Mouse (Mus musculus): ENCODE data around the gene Uhrf1bp1. TPM values are rescaled to one million over a fixed set of nuclear protein-coding genes. Genes with fewer than 3 reads are reported as not detected.

Gene Uhrf1bp1
- total and polyA plus RNA-seq, 3 experiments, result 8.5 to 31.5 (median 21.0) TPM

DNA sequence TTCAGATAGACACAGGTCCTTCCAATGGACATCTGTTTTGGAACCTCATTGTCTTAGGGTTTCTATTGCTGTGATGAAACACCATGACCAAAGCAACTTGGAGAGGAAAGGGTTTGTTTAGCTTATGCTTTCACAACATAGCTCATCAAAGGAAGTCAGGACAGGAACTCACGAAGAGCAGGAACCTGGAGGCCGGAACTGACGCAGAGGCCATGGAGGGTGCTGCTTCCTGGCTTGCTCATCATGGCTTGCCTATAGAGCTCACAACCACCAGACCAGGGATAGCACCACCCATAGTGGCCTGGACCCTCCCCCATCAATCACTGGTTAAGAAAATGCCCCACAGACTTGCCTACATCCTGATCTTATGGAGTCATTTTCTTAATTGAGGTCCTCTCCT, 78.8 kb downstream of the Uhrf1bp1 start:
- TF ChIP-seq GATA2 (IDR thresholded peaks at IDR 0.05; ENCODE audit: borderline replicate concordance, low read depth, low read length), result no peak
- TF ChIP-seq GATA1 (IDR thresholded peaks at IDR 0.05; ENCODE audit: borderline replicate concordance, low read length), result no peak
- no peak for TF ChIP-seq TAL1 (conservative IDR thresholded peaks at IDR 0.05; ENCODE audit: low read depth, low read length)
- TF ChIP-seq POLR2AphosphoS5 (IDR thresholded peaks at IDR 0.05; ENCODE audit: insufficient replicate concordance, low read depth, low read length), result no peak
- TF ChIP-seq CTCF (IDR thresholded peaks at IDR 0.05; ENCODE audit: low read depth, low read length), result no peak
- no peak overlapping the region for H3K4me3 ChIP-seq (ENCODE audit: low read depth, low read length)
- H3K36me3 ChIP-seq (replicated peaks), result peaks cover 21% of the 10 kb centered on the region
- H3K27me3 ChIP-seq (ENCODE audit: insufficient read depth, low read length), result no peaks in the 10 kb centered on the region
- DNase-seq (ENCODE audit: low spot score), result no peak
- ATAC-seq (ENCODE audit: extremely low read depth, insufficient number of reproducible peaks, low FRiP score, poor library complexity, severe bottlenecking), result no peak
- H3K4me1 ChIP-seq (ENCODE audit: insufficient read depth, low read depth, low read length), result 0 out of 2 replicates have a peak, but pooled peaks cover 4% of the 10 kb centered on the region
- no peaks in the 10 kb centered on the region for H3K9me3 ChIP-seq (replicated peaks)

GRCm38 (mm10) chr17:27937054-27937615, 80.9 kb downstream of the Uhrf1bp1 start:
- DNase-seq (ENCODE audit: low spot score) (no peak), ATAC-seq (ENCODE audit: extremely low read depth, insufficient number of reproducible peaks, low FRiP score, poor library complexity, severe bottlenecking) (no peak)
- Histone ChIP-seq H3K27me3 (ENCODE audit: insufficient read depth, low read length) (no peaks in the 10 kb centered on the region), H3K4me1 (ENCODE audit: insufficient read depth, low read depth, low read length) (0 out of 2 replicates have a peak, but pooled peaks cover 6% of the 10 kb centered on the region), H3K36me3 (replicated peaks) (peaks cover 20% of the 10 kb centered on the region), H3K4me3 (ENCODE audit: low read depth, low read length) (no peak overlapping the region), H3K9me3 (replicated peaks) (no peaks in the 10 kb centered on the region)
- TF ChIP-seq GATA1 (IDR thresholded peaks at IDR 0.05; ENCODE audit: borderline replicate concordance, low read length) (no peak), POLR2AphosphoS5 (IDR thresholded peaks at IDR 0.05; ENCODE audit: insufficient replicate concordance, low read depth, low read length) (no peak)

DNA sequence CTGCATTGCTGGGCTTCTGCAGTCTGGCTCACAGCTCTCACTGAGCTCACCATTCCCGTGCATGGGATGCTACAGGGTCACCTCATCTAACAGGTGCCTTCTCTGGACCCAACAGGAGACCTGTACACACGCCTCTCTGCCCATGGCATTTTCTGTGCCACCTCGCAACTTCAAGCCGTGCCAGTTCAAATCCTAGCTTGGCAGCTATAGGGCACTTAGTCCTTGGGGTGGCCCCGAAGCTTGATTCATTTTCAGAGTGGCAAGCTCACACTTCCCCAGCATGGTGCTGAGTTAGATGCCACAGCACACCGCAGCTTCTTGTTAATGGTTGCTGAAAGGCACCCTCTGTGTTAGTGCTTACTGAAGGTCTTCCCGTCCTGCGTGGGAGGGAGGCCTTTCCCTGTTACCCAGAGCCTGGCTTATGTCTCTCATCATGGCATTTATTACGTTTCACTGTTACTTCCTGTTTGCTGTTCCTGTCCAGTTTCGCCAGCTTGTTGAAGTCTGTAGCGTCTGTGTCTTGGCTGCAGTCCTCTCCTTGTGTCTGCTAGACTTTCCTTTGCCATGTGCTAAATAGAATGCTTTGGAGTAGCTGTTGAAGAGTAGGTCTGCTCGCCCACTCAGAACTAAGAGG, 82.0 kb downstream of the Uhrf1bp1 start:
- TF ChIP-seq TAL1 (conservative IDR thresholded peaks at IDR 0.05; ENCODE audit: low read depth, low read length) (no peak), CTCF (IDR thresholded peaks at IDR 0.05; ENCODE audit: low read depth, low read length) (no peak), GATA1 (IDR thresholded peaks at IDR 0.05; ENCODE audit: borderline replicate concordance, low read length) (no peak), GATA2 (IDR thresholded peaks at IDR 0.05; ENCODE audit: borderline replicate concordance, low read depth, low read length) (no peak), POLR2AphosphoS5 (IDR thresholded peaks at IDR 0.05; ENCODE audit: insufficient replicate concordance, low read depth, low read length) (no peak)
- ATAC-seq (ENCODE audit: extremely low read depth, insufficient number of reproducible peaks, low FRiP score, poor library complexity, severe bottlenecking) (no peak), DNase-seq (ENCODE audit: low spot score) (no peak)
- Histone ChIP-seq H3K4me1 (ENCODE audit: insufficient read depth, low read depth, low read length) (0 out of 2 replicates have a peak, but pooled peaks cover 6% of the 10 kb centered on the region), H3K9me3 (replicated peaks) (no peaks in the 10 kb centered on the region), H3K27me3 (ENCODE audit: insufficient read depth, low read length) (no peaks in the 10 kb centered on the region), H3K4me3 (ENCODE audit: low read depth, low read length) (no peak overlapping the region), H3K36me3 (replicated peaks) (peaks cover 18% of the 10 kb centered on the region)

DNA sequence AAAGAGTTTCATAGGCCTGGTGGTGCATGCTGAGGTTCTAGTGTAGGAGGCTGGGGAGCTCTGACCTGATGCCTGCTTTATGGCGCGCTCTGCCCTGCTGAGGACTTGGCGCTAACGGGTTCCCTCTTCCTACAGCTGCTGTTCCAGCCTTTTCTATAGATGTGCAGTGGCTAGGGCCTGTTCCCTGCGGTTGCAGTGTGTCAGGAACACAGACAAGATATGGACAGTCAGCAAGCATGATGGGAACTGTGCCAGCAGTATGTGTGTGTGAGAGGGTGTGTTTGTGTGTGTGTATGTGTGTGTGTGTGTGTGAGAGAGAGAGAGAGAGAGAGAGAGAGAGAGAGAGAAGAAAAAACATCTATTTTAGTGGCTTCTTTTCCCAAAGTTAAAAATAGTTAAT, 82.8 kb downstream of the Uhrf1bp1 start:
- no peaks in the 10 kb centered on the region for H3K9me3 ChIP-seq (replicated peaks)
- H3K4me1 ChIP-seq (ENCODE audit: insufficient read depth, low read depth, low read length), result 0 out of 2 replicates have a peak, but pooled peaks cover 6% of the 10 kb centered on the region
- no peak for DNase-seq (ENCODE audit: low spot score)
- ATAC-seq (ENCODE audit: extremely low read depth, insufficient number of reproducible peaks, low FRiP score, poor library complexity, severe bottlenecking), result no peak
- TF ChIP-seq TAL1 (conservative IDR thresholded peaks at IDR 0.05; ENCODE audit: low read depth, low read length) (no peak), GATA1 (IDR thresholded peaks at IDR 0.05; ENCODE audit: borderline replicate concordance, low read length) (no peak), POLR2AphosphoS5 (IDR thresholded peaks at IDR 0.05; ENCODE audit: insufficient replicate concordance, low read depth, low read length) (no peak), GATA2 (IDR thresholded peaks at IDR 0.05; ENCODE audit: borderline replicate concordance, low read depth, low read length) (no peak), CTCF (IDR thresholded peaks at IDR 0.05; ENCODE audit: low read depth, low read length) (no peak)
- H3K27me3 ChIP-seq (ENCODE audit: insufficient read depth, low read length), result no peaks in the 10 kb centered on the region
- no peak overlapping the region for H3K4me3 ChIP-seq (ENCODE audit: low read depth, low read length)
- peaks cover 20% of the 10 kb centered on the region for H3K36me3 ChIP-seq (replicated peaks)

DNA sequence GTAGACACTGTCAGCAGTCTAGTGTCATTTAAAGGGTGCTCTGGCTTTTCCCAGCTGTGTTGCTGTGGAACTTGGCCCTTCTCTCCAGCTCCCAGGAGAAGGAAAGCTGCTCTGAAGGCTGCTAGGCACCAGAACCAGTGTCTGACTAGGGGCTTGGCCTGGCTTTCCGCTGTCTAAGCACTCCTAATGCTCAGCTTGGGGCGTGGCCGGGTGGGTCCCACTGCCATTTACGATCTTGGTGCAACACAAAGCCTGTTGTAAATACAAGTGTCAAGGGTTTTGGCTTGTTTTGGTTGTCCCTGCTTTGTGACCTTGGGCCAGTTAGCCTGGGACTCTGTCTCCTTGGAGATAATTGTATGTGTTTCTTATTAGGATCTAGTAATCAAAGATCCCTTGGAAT, 84.1 kb downstream of the Uhrf1bp1 start:
- 0 out of 2 replicates have a peak, but pooled peaks cover 6% of the 10 kb centered on the region for H3K4me1 ChIP-seq (ENCODE audit: insufficient read depth, low read depth, low read length)
- no peak for DNase-seq (ENCODE audit: low spot score)
- H3K36me3 ChIP-seq (replicated peaks), result peaks cover 20% of the 10 kb centered on the region
- no peak overlapping the region for H3K4me3 ChIP-seq (ENCODE audit: low read depth, low read length)
- no peak for TF ChIP-seq POLR2AphosphoS5 (IDR thresholded peaks at IDR 0.05; ENCODE audit: insufficient replicate concordance, low read depth, low read length)
- TF ChIP-seq TAL1 (conservative IDR thresholded peaks at IDR 0.05; ENCODE audit: low read depth, low read length), result no peak
- no peak for TF ChIP-seq CTCF (IDR thresholded peaks at IDR 0.05; ENCODE audit: low read depth, low read length)
- no peak for TF ChIP-seq GATA2 (IDR thresholded peaks at IDR 0.05; ENCODE audit: borderline replicate concordance, low read depth, low read length)
- TF ChIP-seq GATA1 (IDR thresholded peaks at IDR 0.05; ENCODE audit: borderline replicate concordance, low read length), result no peak
- H3K9me3 ChIP-seq (replicated peaks), result no peaks in the 10 kb centered on the region
- ATAC-seq (ENCODE audit: extremely low read depth, insufficient number of reproducible peaks, low FRiP score, poor library complexity, severe bottlenecking), result no peak
- no peaks in the 10 kb centered on the region for H3K27me3 ChIP-seq (ENCODE audit: insufficient read depth, low read length)

GRCm38 (mm10) chr17:27941178-27941577, 84.9 kb downstream of the Uhrf1bp1 start:
- TF ChIP-seq TAL1 (conservative IDR thresholded peaks at IDR 0.05; ENCODE audit: low read depth, low read length), result no peak
- no peaks in the 10 kb centered on the region for H3K27me3 ChIP-seq (ENCODE audit: insufficient read depth, low read length)
- H3K4me3 ChIP-seq (ENCODE audit: low read depth, low read length), result no peak overlapping the region
- peaks cover 22% of the 10 kb centered on the region for H3K36me3 ChIP-seq (replicated peaks)
- H3K4me1 ChIP-seq (ENCODE audit: insufficient read depth, low read depth, low read length), result 0 out of 2 replicates have a peak, but pooled peaks cover 6% of the 10 kb centered on the region
- no peak for DNase-seq (ENCODE audit: low spot score)
- no peaks in the 10 kb centered on the region for H3K9me3 ChIP-seq (replicated peaks)
- ATAC-seq (ENCODE audit: extremely low read depth, insufficient number of reproducible peaks, low FRiP score, poor library complexity, severe bottlenecking), result no peak

Data from G1E (cell line).